Mouse (Mus musculus) hindbrain, embryonic 14.5 days (tissue): ENCODE results near the gene Rps10. TPM values are rescaled to one million over a fixed set of nuclear protein-coding genes. Genes with fewer than 3 reads are reported as not detected.

ENCODE experiments used
- ATAC-seq: fragments of 200-750 bp; cut with Nextera tagmentation; 2 replicates; pipeline ENCODE4 v1.8.0; 2017; ENCODE audit warnings: moderate number of reproducible peaks, mild to moderate bottlenecking, moderate TSS enrichment, moderate library complexity; ENCODE audit not compliant: low FRiP score
- DNase-seq: peaks from one replicate; pipeline ENCODE4 v3.0.0-alpha.2; 2015; ENCODE audit warnings: low spot score
- H3K27ac ChIP-seq: fragments of 300-500 bp; sonication (generic); 2 replicates; pipeline ENCODE4 v1.5.1; 2014; ENCODE audit warnings: mild to moderate bottlenecking, moderate library complexity
- H3K27me3 ChIP-seq: fragments of 300-500 bp; sonication (generic); 2 replicates; pipeline ENCODE4 v1.6.1; 2014; ENCODE audit warnings: mild to moderate bottlenecking, low read length, mixed read lengths; ENCODE audit not compliant: control insufficient read depth, insufficient read depth
- H3K36me3 ChIP-seq: fragments of 300-500 bp; sonication (generic); replicated peaks from 2 replicates; pipeline ENCODE4 v1.6.1; 2014; ENCODE audit not compliant: control insufficient read depth, insufficient read depth
- H3K4me1 ChIP-seq: fragments of 300-500 bp; sonication (generic); replicated peaks from 2 replicates; pipeline ENCODE4 v1.6.1; 2014; ENCODE audit warnings: antibody characterized with exemption, low read length, mixed read lengths; ENCODE audit not compliant: control insufficient read depth, insufficient read depth
- H3K4me2 ChIP-seq: fragments of 300-500 bp; sonication (generic); replicated peaks from 2 replicates; pipeline ENCODE4 v1.6.1; 2014; ENCODE audit warnings: mild to moderate bottlenecking, moderate library complexity
- H3K4me3 ChIP-seq: fragments of 300-500 bp; sonication (generic); replicated peaks from 2 replicates; pipeline ENCODE4 v1.5.1; 2014; ENCODE audit warnings: mild to moderate bottlenecking, low read length
- H3K9ac ChIP-seq: fragments of 300-500 bp; sonication (generic); 2 replicates; pipeline ENCODE4 v1.6.1; 2014
- H3K9me3 ChIP-seq: fragments of 300-500 bp; sonication (generic); 2 replicates; pipeline ENCODE4 v1.6.1; 2016; ENCODE audit warnings: low read length; ENCODE audit not compliant: control insufficient read depth
- WGBS: fragments of 180-500 bp; shearing (Covaris S2); extraction: QIAGEN DNeasy Blood & Tissue Kit; methylation state at CpG from one replicate; pipeline ENCODE4 v1.1.7; 2014; 5-methylcytosine and 5-hydroxymethylcytosine counted together
- polyA plus RNA-seq: library from polyadenylated mRNA; unstranded; fragments of >200 nt; fragmentation: Nextera tagmentation; extraction: Ambion mirVana; gene quantifications from 2 replicates; pipeline ENCODE4 v1.2.1, GENCODE M21; 2014

The Rps10 gene
- polyA plus RNA-seq, 1 experiment from 2014 or later: 624 TPM

DNA sequence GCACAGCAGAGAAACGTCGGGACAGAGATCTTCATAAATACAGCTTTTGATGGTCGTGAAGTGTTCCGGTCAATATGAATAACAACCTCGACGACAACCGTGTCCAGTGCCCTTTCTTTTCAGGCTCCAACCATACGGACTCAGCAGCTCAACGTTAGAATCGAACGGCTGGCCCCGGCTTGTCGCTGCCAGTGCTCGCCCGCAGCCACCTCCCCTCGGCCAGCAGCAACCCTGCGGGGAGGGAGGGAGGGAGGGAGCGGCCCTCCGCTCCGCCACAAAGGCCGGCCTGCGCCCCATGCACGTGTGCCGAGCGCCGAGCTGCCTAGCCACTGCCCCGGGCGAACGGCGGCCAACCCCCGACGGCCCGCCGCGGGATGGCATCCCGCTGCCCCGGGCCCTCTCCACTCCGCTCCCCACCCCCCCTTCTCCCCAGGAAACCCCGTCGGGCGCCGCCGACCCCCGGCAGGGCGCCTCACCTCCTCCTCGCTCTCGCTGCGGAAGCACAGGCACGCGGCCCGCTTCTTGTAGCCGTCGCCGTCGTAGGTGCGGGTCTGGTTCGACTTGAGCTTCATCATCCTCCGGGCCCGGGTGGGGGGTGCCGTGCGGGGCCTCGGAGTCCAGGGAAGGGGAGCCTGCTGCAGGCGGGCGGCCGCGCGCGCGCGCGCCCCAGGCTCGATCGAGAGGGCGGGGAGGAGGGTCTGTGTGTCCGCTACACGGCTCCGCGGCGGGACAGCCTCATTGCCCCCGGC, 13.7 kb downstream of the Rps10 start:
- no peaks in the 10 kb centered on the region for H3K9me3 ChIP-seq
- H3K4me1 ChIP-seq: peaks cover 32% of the 10 kb centered on the region
- WGBS: under 1% methylated on average over 78 of the region's 80 CpGs
- H3K27ac ChIP-seq: peak overlapping the region; percentile 99
- ATAC-seq (peak; percentile 49), DNase-seq (peak; percentile 65)
- H3K4me2 ChIP-seq: peak overlapping the region; percentile 91
- no peaks in the 10 kb centered on the region for H3K27me3 ChIP-seq
- no peaks in the 10 kb centered on the region; the same call in 1 of the 2 replicates for H3K36me3 ChIP-seq
- H3K4me3 ChIP-seq: peak overlapping the region; percentile 82
- peak overlapping the region; percentile 100 for H3K9ac ChIP-seq

DNA sequence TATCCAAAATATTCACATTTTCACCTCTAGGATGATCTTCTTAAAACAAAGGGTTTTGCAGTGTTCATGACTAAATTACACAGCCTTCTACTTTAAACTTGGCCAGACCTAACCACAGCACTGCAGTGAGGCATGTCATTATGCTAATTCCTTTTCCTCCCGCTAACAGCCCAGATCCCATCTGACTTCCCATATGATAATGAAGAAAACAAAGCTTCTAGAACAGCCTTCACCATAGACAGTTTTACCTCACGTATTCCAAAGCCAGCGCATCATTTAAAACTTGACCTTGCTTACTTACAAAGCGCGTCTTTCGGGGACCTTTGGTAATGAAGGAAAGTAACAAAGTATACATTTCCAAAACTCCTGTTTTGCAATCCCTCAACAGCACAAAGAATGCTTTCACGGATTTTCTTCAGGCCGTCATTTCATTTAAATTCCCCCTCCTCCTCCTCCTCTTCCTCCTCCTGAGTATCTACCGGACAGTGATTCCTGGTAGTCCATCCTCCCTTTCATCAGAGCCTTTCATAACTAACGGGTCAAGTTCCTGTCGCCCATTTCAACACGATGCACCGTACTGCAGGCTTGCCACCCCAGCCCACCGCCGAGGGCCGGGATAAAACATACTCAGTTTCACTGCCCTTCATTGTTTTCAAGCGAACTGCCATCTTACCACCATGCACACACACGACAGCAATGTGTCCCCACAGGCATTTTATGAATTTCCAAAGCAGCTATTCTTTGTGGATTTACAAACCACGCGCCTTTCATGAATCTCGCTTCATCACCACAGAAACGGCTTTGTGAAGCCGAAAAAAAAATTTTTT, 14.6 kb downstream of the Rps10 start:
- H3K27me3 ChIP-seq: no peaks in the 10 kb centered on the region
- peak; percentile 57 for DNase-seq
- H3K4me2 ChIP-seq: peak overlapping the region; percentile 91
- peak overlapping the region; percentile 100 for H3K9ac ChIP-seq
- no peaks in the 10 kb centered on the region for H3K9me3 ChIP-seq
- H3K27ac ChIP-seq: peak overlapping the region; percentile 99
- WGBS: 2% methylated on average over 23 of the region's 23 CpGs
- H3K4me1 ChIP-seq: peaks cover 32% of the 10 kb centered on the region
- H3K36me3 ChIP-seq: no peaks in the 10 kb centered on the region; the same call in 1 of the 2 replicates
- no peak for ATAC-seq
- H3K4me3 ChIP-seq: peak overlapping the region; percentile 82

DNA sequence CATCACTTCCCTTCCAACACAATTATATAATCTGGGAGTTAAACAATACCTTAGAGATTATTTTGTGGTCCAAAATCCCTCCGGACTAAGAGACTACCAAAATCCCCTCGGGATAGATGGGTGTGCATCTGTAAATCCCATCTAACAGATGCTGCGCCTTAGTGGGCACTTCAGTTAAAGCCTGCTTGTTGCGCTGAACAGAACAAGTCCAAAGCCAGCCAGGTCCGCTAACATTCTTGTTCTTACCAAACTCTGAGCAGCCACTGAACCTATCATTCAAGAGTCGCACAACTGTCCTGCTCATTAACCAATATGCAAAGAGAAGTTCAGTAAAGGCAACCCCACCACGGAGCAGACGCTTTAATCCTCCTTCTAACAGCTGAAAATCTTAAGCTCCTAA, 15.3 kb downstream of the Rps10 start:
- whole genome bisulfite sequencing: 34% methylated on average over 8 of the region's 8 CpGs
- peak overlapping the region; percentile 82 for H3K4me3 ChIP-seq
- H3K36me3 ChIP-seq: no peaks in the 10 kb centered on the region; the same call in 1 of the 2 replicates
- DNase-seq: no peak
- H3K4me1 ChIP-seq: peaks cover 32% of the 10 kb centered on the region
- no peaks in the 10 kb centered on the region for H3K27me3 ChIP-seq
- no peak for ATAC-seq
- peak overlapping the region; percentile 99 for H3K27ac ChIP-seq
- H3K4me2 ChIP-seq: peak overlapping the region; percentile 91
- peak overlapping the region; percentile 100 for H3K9ac ChIP-seq
- H3K9me3 ChIP-seq: no peaks in the 10 kb centered on the region

DNA sequence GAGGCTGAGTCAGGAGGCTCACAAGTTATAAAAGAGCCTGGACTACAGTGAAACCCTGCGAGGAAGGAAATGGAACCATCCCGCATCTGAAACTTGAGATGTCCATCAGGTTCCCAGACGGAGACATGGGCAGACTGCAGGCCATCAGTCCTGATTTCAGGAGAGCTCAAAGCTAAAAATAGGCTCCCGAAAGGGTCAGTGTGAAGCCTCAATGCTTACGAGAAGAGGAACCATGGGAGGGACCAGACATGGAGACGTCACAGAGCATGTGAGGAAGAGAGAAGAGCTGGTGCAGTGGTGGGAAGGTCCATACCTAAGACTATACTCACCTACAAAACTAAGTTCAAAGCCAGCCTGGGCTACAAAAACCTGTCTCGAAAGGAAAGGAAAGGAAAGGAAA, 21.1 kb downstream of the Rps10 start:
- no peak for DNase-seq
- H3K4me3 ChIP-seq: no peak overlapping the region
- no peak overlapping the region for H3K4me2 ChIP-seq
- no peak for ATAC-seq
- H3K4me1 ChIP-seq: peaks cover 28% of the 10 kb centered on the region
- H3K9ac ChIP-seq: no peak overlapping the region
- H3K9me3 ChIP-seq: no peaks in the 10 kb centered on the region
- WGBS: 80% methylated on average over 7 of the region's 7 CpGs
- H3K36me3 ChIP-seq: no peaks in the 10 kb centered on the region; the same call in 1 of the 2 replicates
- no peak overlapping the region for H3K27ac ChIP-seq
- H3K27me3 ChIP-seq: no peaks in the 10 kb centered on the region

DNA sequence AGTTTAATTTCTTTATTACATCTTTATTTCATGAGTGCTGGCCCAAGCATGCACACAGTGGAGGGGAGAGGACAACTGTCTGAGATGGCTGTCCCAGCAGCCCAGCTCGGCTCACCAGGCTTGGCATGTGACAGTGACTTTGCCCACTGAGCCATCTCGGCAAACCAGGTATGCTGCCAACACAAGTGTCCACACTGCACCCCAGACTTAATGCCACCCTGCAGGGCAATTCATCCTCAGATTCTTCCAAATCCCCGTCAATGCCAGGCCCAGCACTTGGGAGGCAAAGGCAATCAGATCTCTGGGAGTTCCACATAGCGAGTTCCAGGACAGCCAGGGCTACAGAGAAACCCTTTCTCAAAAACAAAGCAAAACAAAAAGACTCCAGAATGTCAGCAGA, 23.5 kb downstream of the Rps10 start:
- H3K4me1 ChIP-seq: peaks cover 14% of the 10 kb centered on the region; the same call in 1 of the 2 replicates
- WGBS: 75% methylated on average over 4 of the region's 4 CpGs

DNA sequence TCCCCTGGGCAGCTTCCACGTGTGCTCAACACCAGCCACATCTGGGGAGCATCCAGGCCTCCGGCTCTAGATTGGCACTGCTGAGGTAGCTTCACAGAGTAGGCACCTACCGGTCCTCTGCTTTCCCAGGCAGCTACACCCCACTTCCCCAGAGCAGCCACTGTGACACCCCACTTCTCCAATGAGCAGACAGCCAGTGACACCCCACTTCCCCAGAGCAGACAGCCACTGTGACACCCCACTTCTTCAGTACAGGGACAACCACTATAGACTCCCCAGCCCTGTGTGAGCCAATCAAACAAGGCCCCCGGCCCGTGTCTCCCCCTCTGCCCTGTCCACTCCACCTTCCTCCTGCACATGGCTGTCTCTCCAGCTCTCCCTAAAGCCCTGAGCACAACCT, 24.5 kb downstream of the Rps10 start:
- H3K4me2 ChIP-seq: no peak overlapping the region
- ATAC-seq (no peak; the same call in 1 of the 2 replicates), DNase-seq (no peak)
- H3K9ac ChIP-seq: no peak overlapping the region
- no peaks in the 10 kb centered on the region for H3K27me3 ChIP-seq
- H3K27ac ChIP-seq: no peak overlapping the region
- 85% methylated on average over 5 of the region's 5 CpGs for WGBS
- no peak overlapping the region for H3K4me3 ChIP-seq
- H3K36me3 ChIP-seq: peaks cover 5% of the 10 kb centered on the region
- peaks cover 14% of the 10 kb centered on the region; the same call in 1 of the 2 replicates for H3K4me1 ChIP-seq
- no peaks in the 10 kb centered on the region for H3K9me3 ChIP-seq

More for the DNA sequence above, 23.5 kb downstream of the Rps10 start:
- ATAC-seq: no peak
- H3K27me3 ChIP-seq: no peaks in the 10 kb centered on the region
- no peak overlapping the region for H3K4me3 ChIP-seq
- H3K9me3 ChIP-seq: no peaks in the 10 kb centered on the region
- no peak overlapping the region for H3K4me2 ChIP-seq
- H3K27ac ChIP-seq: no peak overlapping the region
- no peak overlapping the region for H3K9ac ChIP-seq
- peaks cover 4% of the 10 kb centered on the region for H3K36me3 ChIP-seq
- DNase-seq: no peak

DNA sequence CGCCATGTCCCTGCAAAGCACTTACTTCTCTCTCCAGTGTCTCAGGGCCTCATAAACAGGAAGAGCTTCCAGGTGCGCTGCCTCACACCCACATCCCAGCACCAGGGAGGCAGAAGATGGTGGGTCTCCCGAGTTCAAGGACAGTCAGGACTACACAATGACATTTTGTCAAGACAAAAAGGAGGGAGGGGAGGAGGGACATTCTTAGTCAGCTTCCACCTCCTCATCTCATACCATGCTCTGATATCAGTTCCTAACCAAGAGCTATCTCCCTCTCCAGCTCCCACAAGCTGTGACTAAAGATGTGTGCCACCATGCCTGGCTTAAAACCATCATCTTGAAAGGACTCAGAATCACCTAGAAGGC, 25.0 kb downstream of the Rps10 start:
- Histone ChIP-seq H3K4me3 (no peak overlapping the region), H3K4me1 (peaks cover 14% of the 10 kb centered on the region; the same call in 1 of the 2 replicates), H3K36me3 (peaks cover 5% of the 10 kb centered on the region), H3K9me3 (no peaks in the 10 kb centered on the region), H3K4me2 (no peak overlapping the region), H3K27ac (no peak overlapping the region), H3K27me3 (no peaks in the 10 kb centered on the region), H3K9ac (no peak overlapping the region)
- DNase-seq (no peak), ATAC-seq (no peak)
- WGBS: 71% methylated on average over 3 of the region's 3 CpGs

DNA sequence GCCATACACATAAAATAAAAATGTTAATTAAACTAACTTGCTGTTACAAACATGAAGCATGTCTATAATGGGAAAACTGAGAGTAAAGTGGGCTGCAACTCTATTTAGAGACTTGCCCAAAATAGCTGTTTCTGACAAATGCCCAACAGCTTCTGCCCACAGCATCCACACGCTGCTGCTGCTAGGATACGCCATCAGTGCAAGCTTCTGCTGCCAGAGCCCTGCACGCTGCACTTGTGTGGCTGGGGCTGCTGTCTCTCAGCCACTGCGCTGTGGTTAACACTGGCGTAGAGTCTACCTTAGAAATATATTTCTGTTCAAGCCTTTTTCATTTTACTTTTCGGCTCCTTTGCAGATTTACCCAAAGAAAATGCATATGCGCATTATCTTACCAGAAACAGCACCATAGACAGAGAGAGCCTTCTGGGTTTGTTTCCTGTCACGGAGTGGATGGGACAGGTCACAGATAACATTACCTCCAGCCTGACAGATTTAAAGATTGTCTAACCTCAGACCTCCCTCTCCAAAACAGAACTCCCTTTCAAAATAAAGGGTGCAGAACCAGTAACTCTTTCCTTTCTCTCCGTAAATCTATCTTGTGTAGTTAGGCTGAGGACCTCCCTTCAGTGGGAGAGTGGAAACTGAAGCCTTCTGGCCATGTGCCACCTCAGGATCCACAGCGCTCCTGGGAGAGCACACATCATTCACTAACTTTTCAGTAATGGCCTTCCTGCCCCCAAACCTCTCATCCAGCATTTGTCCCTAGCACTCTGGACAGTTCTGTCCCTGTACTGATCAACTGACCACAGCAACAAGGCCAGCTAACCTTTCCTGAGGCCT, 25.6 kb downstream of the Rps10 start:
- Histone ChIP-seq H3K4me1 (peaks cover 14% of the 10 kb centered on the region; the same call in 1 of the 2 replicates), H3K27me3 (no peaks in the 10 kb centered on the region), H3K4me2 (no peak overlapping the region), H3K9ac (no peak overlapping the region), H3K36me3 (peaks cover 5% of the 10 kb centered on the region), H3K9me3 (no peaks in the 10 kb centered on the region), H3K4me3 (no peak overlapping the region), H3K27ac (no peak overlapping the region)
- DNase-seq: no peak
- 80% methylated on average over 10 of the region's 10 CpGs for WGBS
- no peak for ATAC-seq
